Mouse (Mus musculus): Measurements from ENCODE around the gene Rhbg. TPM values are rescaled to one million over a fixed set of nuclear protein-coding genes. Genes with fewer than 3 reads are reported as not detected.
"Not testable (repeated sequence)": the region's sequence is repeated elsewhere in the genome, so short reads cannot be mapped to it uniquely, and the experiment has no call there.

Gene Rhbg
- not detected for total RNA-seq (2021)

GRCm38 (mm10) chr3:88254268-88254926 is at the start of gene Rhbg:
Gene Rhbg (minus strand): TSS chr3:88254709.
- DNase-seq: peak; percentile 44

GRCm38 (mm10) chr3:88299172-88299571 is 44.7 kb upstream of the Rhbg start:
- no peak for DNase-seq

DNA sequence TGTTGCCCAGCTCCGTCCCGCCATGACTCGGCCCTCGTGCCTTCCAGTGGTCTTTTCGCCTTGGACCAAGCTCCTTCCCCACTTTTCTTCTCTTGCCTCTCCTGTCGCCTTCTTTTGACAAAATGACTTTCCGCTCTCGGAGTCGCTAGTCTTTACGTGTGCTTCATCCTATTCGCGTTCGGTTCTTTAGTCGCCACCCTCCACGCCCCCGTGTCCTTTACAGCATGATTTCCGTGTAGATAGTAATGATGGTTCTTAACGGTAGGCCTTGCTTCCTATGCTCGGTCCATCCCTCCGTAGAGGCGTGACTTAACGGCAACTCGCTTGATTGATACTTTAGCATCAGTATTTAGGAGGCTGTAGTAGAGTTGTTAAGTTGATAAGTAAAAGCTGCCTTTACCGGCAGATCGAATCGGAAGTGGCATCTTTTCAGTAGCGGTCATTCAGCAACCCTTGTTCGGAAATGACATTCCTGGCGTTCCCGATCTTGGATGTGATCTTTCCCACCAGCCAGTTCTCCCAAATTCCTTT is 42.9 kb upstream of the Rhbg start:
- DNase-seq: no peak

GRCm38 (mm10) chr3:88296561-88297318 is 42.2 kb upstream of the Rhbg start, which contains the start of the genes Tsacc and Cct3:
Gene Tsacc (minus strand): TSS chr3:88296999.
Gene Cct3 (plus strand): TSS chr3:88297116.
- DNase-seq: peak; percentile 96

DNA sequence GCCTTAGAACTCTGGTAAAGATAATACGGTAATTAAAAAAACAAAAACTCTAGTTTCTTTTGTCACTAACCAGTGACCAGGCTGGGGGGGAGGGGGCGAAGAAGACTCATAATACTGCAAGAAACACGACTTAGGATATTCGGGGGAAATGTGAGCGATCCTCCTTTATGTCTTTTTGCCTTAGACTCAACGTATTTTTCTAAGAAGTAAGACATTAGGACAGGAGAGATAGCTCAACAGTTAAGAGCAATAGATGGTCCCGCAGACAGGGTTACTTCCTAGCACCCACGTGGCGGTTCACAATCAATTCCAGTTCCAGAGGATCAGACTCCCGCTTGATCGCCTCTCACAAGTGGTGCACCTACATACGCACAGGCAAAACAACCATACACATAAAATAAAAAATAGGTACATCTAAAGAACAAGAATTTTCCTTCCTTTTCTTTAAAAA is 41.6 kb upstream of the Rhbg start:
- DNase-seq: no peak

GRCm38 (mm10) chr3:88295272-88295671 is 40.8 kb upstream of the Rhbg start:
- DNase-seq: not testable (repeated sequence)

DNA sequence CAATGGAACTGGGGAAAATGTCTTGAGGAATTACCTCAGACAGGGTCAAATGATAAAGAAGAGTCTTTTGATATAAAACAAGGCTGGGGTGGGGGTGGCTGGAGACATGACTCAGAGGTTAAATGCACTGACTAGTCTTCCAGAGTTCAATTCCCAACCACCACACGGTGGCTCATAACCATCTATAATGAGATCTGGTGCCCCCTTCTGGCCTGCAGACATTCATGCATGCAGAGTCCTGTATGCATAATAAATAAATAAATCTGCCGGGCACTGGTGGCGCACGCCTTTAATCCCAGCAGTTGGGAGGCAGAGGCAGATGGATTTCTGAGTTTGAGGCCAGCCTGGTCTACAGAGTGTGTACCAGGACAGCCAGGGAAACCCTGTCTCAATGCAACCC is 37.5 kb upstream of the Rhbg start:
- peak; percentile 14 for DNase-seq

- not testable (repeated sequence) for DNase-seq
Observed at GRCm38 (mm10) chr3:88288133-88288713, 33.7 kb upstream of the Rhbg start.

DNA sequence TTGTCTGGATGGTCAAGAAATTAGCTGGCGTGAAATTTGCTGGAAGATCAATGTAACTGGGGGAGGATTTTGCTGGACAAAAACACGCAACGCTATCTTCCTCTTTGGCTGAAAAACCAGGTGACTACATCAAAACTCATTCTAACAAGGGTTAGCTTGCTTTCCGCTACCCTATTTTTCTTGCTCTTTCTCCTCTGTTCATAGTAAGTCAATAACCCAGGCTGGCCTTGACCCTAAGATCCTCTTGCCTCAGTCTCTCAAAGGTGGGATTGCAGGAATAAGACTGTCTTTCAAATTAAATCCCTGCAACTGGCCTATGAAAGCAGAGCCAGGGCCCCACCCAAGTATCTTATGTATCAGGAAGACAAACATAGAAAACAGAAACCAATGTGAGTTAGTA is 32.6 kb upstream of the Rhbg start, which contains the start of gene Gm38392:
Gm38392 (minus strand) TSS at position 101 of the 400 bp plus-strand sequence.
- no peak for DNase-seq

GRCm38 (mm10) chr3:88285565-88285895 is 31.0 kb upstream of the Rhbg start:
- not testable (repeated sequence) for DNase-seq

GRCm38 (mm10) chr3:88284815-88285564 is 30.5 kb upstream of the Rhbg start:
- DNase-seq: not testable (repeated sequence)

GRCm38 (mm10) chr3:88281141-88281916 is 26.8 kb upstream of the Rhbg start:
- not testable (repeated sequence) for DNase-seq

DNA sequence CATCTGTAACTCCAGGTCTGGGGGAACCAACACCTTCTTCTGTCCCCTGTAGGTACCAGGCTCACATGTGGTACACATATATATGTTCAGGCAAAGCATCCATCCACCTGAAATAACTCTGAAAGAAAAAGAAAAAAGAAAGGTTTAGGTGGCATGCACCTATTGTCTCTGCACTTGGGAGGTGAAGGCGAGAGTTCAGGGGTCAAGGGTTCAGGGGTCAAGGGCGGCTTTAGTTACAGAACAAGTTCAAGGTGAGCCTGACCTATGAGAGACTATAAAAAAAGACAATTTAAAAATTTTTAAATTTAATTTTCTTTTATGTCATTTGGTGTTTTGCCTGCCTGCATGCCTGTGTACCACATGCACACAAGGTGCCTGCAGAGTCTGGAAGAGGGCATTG is 25.5 kb upstream of the Rhbg start:
- DNase-seq: no peak

- DNase-seq: peak; percentile 22
Observed at GRCm38 (mm10) chr3:88276529-88277143, 22.1 kb upstream of the Rhbg start.

DNA sequence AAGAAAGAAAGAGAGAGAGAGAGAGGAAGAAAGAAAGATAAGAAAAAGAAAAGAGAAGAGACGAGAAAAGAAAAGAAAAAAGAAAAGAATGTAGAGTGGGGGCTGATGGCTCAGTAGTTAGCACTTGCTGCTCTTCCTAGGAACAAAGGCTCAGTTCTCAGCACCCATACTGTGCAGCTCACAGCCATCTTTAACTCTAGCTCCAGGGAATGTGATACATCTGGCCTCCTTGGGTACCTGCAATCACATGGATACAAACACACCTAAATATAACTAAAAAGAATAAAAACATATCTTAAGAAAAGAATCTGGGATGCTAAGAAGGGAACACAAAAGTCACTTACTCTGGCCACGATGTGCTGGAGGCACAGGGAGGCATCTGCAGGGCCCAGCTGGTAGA is 21.6 kb upstream of the Rhbg start:
- DNase-seq: no peak

DNA sequence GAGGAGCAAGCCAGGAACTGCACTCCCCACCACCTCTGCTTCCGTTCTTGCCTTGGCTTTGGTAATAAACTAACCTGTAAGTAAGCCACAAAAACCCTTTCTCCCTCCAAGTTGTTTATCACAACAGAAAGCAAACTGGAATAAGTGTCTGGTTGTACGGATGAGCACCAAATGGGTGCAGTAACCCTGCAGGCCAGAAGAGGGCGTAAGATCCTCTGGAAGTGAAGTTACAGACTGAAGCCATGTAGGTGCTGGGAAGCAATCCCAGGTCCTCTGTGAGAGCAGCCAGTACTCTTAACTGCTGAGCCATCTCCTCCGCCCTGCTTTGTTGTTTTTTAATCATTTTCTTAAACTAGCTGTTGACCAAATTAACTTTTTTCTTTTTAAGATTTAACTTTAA is 19.5 kb upstream of the Rhbg start:
- peak; percentile 8 for DNase-seq

DNA sequence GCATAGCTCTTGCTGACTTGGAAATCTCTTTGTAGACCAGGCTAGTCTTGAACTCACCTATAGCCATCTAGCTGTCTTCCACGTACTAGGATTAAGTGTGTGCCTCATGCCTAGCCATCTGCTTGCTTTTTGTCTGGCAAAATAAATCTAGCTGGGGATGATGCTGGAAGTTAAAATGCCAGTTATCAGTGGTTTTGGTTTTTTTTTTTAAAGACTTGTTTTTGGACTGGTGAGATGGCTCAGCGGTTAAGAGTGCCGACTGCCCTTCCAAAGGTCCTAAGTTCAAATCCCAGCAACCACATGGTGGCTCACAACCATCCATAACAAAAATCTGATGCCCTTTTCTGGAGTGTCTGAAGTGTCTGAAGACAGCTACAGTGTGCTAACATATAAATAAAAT is 17.4 kb upstream of the Rhbg start:
- no peak for DNase-seq

DNA sequence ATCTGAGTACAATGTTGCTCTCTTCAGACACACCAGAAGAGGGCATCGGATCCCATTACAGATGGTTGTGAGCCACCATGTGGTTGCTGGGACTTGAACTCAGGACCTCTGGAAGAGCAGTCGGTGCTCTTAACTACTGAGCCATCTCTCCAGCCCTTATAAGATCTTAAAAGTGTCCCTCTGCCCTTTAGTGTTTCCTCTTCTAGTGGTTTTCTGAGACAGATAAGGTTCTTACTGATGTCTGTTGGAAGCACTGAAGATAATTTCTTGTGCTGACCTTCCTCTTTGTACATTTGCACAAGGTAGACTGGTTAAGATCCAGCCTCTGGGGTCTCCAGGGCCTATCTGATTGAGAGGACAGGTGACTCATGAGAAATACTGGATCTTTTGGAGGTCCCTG is 16.8 kb upstream of the Rhbg start:
- DNase-seq: not testable (repeated sequence)

- DNase-seq: no peak
Observed at GRCm38 (mm10) chr3:88268991-88269390, 14.5 kb upstream of the Rhbg start.

- not testable (repeated sequence) for DNase-seq
Observed at GRCm38 (mm10) chr3:88268014-88268413, 13.5 kb upstream of the Rhbg start.

GRCm38 (mm10) chr3:88262346-88262745 is 7.8 kb upstream of the Rhbg start:
- DNase-seq: no peak

Data from heart, postnatal 4 days (tissue).